Mouse (Mus musculus) stomach, postnatal 0 days (tissue): ENCODE results near the gene Sntg2.

ENCODE experiments used
- CTCF ChIP-seq: IDR thresholded peaks from 2 replicates; pipeline ENCODE4 v1.5.1; 2016; ENCODE audit warnings: antibody characterized with exemption, low read depth, mild to moderate bottlenecking, moderate library complexity
- EP300 ChIP-seq: optimal IDR thresholded peaks from 2 replicates; pipeline ENCODE3; 2016; ENCODE audit warnings: antibody characterized with exemption

- no peak for TF ChIP-seq EP300
- TF ChIP-seq CTCF = no peak
Observed at GRCm38 (mm10) chr12:30200621-30201020, 172.6 kb downstream of the Sntg2 start.
